Mouse (Mus musculus) neural tube, embryonic 15.5 days (tissue): ENCODE data around the gene 2900026A02Rik. TPM values are rescaled to one million over a fixed set of nuclear protein-coding genes. Genes with fewer than 3 reads are reported as not detected.

Experiments used
- ATAC-seq: fragments of 200-750 bp; cut with Nextera tagmentation; 2 replicates; pipeline ENCODE4 v1.8.0; 2017; ENCODE audit warnings: mild to moderate bottlenecking, moderate TSS enrichment, moderate library complexity; ENCODE audit not compliant: low FRiP score
- H3K27ac ChIP-seq: fragments of 300-500 bp; sonication (generic); replicated peaks from 2 replicates; pipeline ENCODE4 v1.5.1; 2015; ENCODE audit warnings: mild to moderate bottlenecking, inconsistent platforms
- H3K27me3 ChIP-seq: fragments of 300-500 bp; sonication (generic); replicated peaks from 2 replicates; pipeline ENCODE4 v1.6.1; 2015; ENCODE audit warnings: inconsistent platforms
- H3K36me3 ChIP-seq: fragments of 300-500 bp; sonication (generic); 2 replicates; pipeline ENCODE4 v1.6.1; 2015; ENCODE audit warnings: inconsistent platforms
- H3K4me1 ChIP-seq: fragments of 300-500 bp; sonication (generic); 2 replicates; pipeline ENCODE4 v1.6.1; 2015; ENCODE audit warnings: inconsistent platforms
- H3K4me2 ChIP-seq: fragments of 300-500 bp; sonication (generic); 2 replicates; pipeline ENCODE4 v1.6.1; 2015; ENCODE audit warnings: inconsistent platforms, mild to moderate bottlenecking, moderate library complexity
- H3K4me3 ChIP-seq: fragments of 300-500 bp; sonication (generic); replicated peaks from 2 replicates; pipeline ENCODE4 v1.5.1; 2015; ENCODE audit warnings: mild to moderate bottlenecking, inconsistent platforms
- H3K9ac ChIP-seq: fragments of 300-500 bp; sonication (generic); replicated peaks from 2 replicates; pipeline ENCODE4 v1.6.1; 2015; ENCODE audit warnings: mild to moderate bottlenecking, inconsistent platforms
- H3K9me3 ChIP-seq: fragments of 300-500 bp; sonication (generic); replicated peaks from 2 replicates; pipeline ENCODE4 v1.6.1; 2016; ENCODE audit warnings: inconsistent platforms
- WGBS: fragments of 180-500 bp; shearing (Covaris S2); methylation state at CpG from one replicate; pipeline ENCODE4 v1.1.7; 2015; ENCODE audit warnings: mixed read lengths; 5-methylcytosine and 5-hydroxymethylcytosine counted together
- polyA plus RNA-seq: library from polyadenylated mRNA; unstranded; fragments of >200 nt; fragmentation: Nextera tagmentation; extraction: Ambion mirVana; gene quantifications from 2 replicates; pipeline ENCODE4 v1.2.1, GENCODE M21; 2015

2900026A02Rik gene
- polyA plus RNA-seq, 1 experiment from 2014 or later: 3.0 TPM

- ATAC-seq: no peak
- H3K9ac ChIP-seq: no peak overlapping the region
- no peaks in the 10 kb centered on the region for H3K36me3 ChIP-seq
- no peaks in the 10 kb centered on the region for H3K27me3 ChIP-seq
- H3K4me3 ChIP-seq: no peak overlapping the region
- 87% methylated on average over 2 of the region's 2 CpGs for WGBS
- H3K27ac ChIP-seq: no peak overlapping the region
- peaks cover 24% of the 10 kb centered on the region for H3K4me1 ChIP-seq
- H3K4me2 ChIP-seq: no peak overlapping the region
- H3K9me3 ChIP-seq: no peaks in the 10 kb centered on the region
These were observed 136.7 kb downstream of the 2900026A02Rik start for GRCm38 (mm10) chr5:113084309-113084708.

DNA sequence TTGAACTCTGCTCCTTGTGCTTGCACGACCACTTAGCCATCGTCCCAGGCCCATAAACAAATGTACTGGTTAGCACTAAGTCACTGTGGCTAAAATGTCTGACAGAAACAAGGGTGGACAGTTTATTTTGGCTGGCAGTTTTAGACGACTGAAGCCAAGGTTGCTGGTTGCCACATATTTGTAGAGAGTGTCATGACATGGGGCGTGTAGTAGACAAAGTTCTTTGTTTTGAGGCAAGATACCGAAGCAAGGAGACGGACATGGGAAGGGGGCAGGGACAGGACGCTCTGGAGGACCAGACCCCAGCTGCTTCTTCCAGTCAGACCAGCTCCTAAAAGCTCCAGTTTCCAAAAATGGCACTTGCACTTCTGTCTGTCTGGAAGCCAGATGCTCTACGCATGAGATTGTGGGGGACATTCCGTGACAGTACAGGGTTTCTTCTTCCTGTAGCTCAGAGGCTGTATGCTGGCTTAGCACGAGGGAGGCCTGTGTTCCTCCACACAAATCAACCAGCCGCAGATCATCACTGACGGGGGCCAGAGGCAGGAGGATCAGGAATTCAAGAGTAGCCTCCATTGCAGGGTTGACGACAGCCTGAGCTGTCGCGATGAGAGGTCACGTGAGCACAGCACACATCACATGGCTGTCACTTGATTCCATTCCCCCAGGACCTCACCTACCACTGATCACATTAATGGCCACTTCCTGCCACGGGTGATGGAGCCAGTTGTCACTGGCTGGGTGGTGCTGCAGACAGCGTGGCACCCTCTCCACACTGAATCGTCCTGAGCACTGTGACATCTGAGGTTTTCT lies 138.5 kb downstream of the 2900026A02Rik start:
- Histone ChIP-seq H3K4me3 (no peak overlapping the region), H3K4me1 (peaks cover 24% of the 10 kb centered on the region), H3K9me3 (no peaks in the 10 kb centered on the region), H3K27me3 (no peaks in the 10 kb centered on the region; the same call in 1 of the 2 replicates), H3K27ac (no peak overlapping the region), H3K9ac (no peak overlapping the region), H3K4me2 (no peak overlapping the region), H3K36me3 (no peaks in the 10 kb centered on the region)
- WGBS: 69% methylated on average over 19 of the region's 19 CpGs
- ATAC-seq: no peak

DNA sequence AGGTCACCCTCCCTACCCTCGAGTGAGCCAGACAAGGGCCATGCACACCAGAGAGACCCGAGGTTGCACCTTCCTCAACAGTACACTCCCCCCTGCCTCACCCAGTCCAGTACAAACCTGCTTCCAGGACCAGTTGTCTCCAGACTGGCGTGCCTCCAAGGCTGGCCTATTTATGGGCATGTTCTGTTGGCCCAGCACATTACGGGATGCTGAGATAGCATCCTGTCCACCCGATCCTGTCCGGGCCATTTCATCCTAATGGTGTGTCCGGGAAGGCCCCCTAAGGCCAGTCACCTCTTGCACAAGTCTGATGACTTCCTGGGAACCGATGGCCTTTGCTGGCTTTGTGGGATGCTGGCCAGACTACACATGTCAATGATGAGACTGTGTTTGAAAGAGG lies 139.6 kb downstream of the 2900026A02Rik start, which contains the start of gene Crybb3:
TSS of gene Crybb3 (minus strand) at position 146 of the 400 bp plus-strand sequence.
- Histone ChIP-seq H3K9ac (no peak within 1 kb of the TSS), H3K9me3 (no peaks in the 10 kb centered on the region), H3K4me1 (peaks cover 15% of the 10 kb centered on the region), H3K4me2 (no peak within 1 kb of the TSS), H3K4me3 (no peak within 1 kb of the TSS), H3K27me3 (no peaks in the 10 kb centered on the region; the same call in 1 of the 2 replicates), H3K27ac (no peak within 1 kb of the TSS), H3K36me3 (no peaks in the 10 kb centered on the region)
- ATAC-seq: no peak
- 72% methylated on average over 8 of the region's 8 CpGs for WGBS

DNA sequence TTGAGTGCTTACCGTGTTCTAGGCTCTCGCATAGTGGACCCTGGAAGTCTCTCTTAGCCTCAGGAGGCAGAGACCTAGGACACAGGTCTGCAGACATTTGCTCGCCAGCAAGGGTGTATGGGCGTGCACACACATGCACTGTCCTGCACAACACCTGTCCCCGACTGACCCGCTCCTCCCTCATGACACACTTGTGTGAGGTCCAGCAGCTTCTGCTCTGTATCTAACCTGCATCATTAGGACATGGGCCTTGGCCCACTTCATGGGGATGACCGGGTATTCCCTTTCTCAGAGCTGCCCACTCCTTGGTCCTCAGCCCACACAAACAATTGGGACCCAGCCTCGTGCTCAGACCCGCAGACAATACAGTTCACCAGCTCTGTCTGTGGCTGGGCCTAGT lies 140.0 kb downstream of the 2900026A02Rik start:
- no peaks in the 10 kb centered on the region for H3K36me3 ChIP-seq
- no peaks in the 10 kb centered on the region for H3K9me3 ChIP-seq
- H3K27ac ChIP-seq: no peak overlapping the region
- no peak overlapping the region for H3K4me2 ChIP-seq
- no peak overlapping the region for H3K9ac ChIP-seq
- whole genome bisulfite sequencing: 91% methylated on average over 9 of the region's 9 CpGs
- H3K4me3 ChIP-seq: no peak overlapping the region
- no peaks in the 10 kb centered on the region; the same call in 1 of the 2 replicates for H3K27me3 ChIP-seq
- ATAC-seq: no peak
- peaks cover 11% of the 10 kb centered on the region for H3K4me1 ChIP-seq

GRCm38 (mm10) chr5:113079783-113080182 lies 141.3 kb downstream of the 2900026A02Rik start:
- peaks cover 10% of the 10 kb centered on the region; the same call in 1 of the 2 replicates for H3K4me1 ChIP-seq
- no peak overlapping the region for H3K4me3 ChIP-seq
- H3K27me3 ChIP-seq: no peaks in the 10 kb centered on the region; the same call in 1 of the 2 replicates
- WGBS: 28% methylated on average over 21 of the region's 21 CpGs
- H3K9ac ChIP-seq: no peak overlapping the region
- no peak overlapping the region for H3K27ac ChIP-seq
- H3K4me2 ChIP-seq: peak overlapping the region; percentile 38
- no peaks in the 10 kb centered on the region for H3K36me3 ChIP-seq
- no peak for ATAC-seq
- H3K9me3 ChIP-seq: no peaks in the 10 kb centered on the region

- no peaks in the 10 kb centered on the region for H3K36me3 ChIP-seq
- no peak overlapping the region for H3K27ac ChIP-seq
- no peak overlapping the region for H3K4me2 ChIP-seq
- peaks cover 10% of the 10 kb centered on the region; the same call in 1 of the 2 replicates for H3K4me1 ChIP-seq
- H3K4me3 ChIP-seq: no peak overlapping the region
- no peak overlapping the region for H3K9ac ChIP-seq
- H3K9me3 ChIP-seq: no peaks in the 10 kb centered on the region
- 64% methylated on average over 5 of the region's 5 CpGs for WGBS
- H3K27me3 ChIP-seq: no peaks in the 10 kb centered on the region; the same call in 1 of the 2 replicates
- no peak for ATAC-seq
These were observed 142.3 kb downstream of the 2900026A02Rik start for GRCm38 (mm10) chr5:113078686-113079085.

GRCm38 (mm10) chr5:113070017-113070416 lies 151.0 kb downstream of the 2900026A02Rik start, which contains the start of gene Crybb2:
Gene Crybb2, minus strand, starts transcription at chr5:113070117.
- H3K36me3 ChIP-seq: no peaks in the 10 kb centered on the region
- no peaks in the 10 kb centered on the region for H3K9me3 ChIP-seq
- no peaks in the 10 kb centered on the region for H3K4me1 ChIP-seq
- H3K4me2 ChIP-seq: no peak within 1 kb of the TSS
- no peak within 1 kb of the TSS for H3K9ac ChIP-seq
- H3K27ac ChIP-seq: no peak within 1 kb of the TSS
- ATAC-seq: no peak
- H3K27me3 ChIP-seq: no peaks in the 10 kb centered on the region
- no peak within 1 kb of the TSS for H3K4me3 ChIP-seq

- Histone ChIP-seq H3K4me2 (no peak overlapping the region), H3K9ac (no peak overlapping the region), H3K27me3 (peaks cover 3% of the 10 kb centered on the region; the same call in 1 of the 2 replicates), H3K4me1 (peaks cover 20% of the 10 kb centered on the region), H3K36me3 (no peaks in the 10 kb centered on the region), H3K4me3 (no peak overlapping the region), H3K9me3 (no peaks in the 10 kb centered on the region), H3K27ac (no peak overlapping the region)
- peak; percentile 32; the same call in 1 of the 2 replicates for ATAC-seq
- WGBS: 4% methylated on average over 16 of the region's 16 CpGs
These were observed 166.7 kb downstream of the 2900026A02Rik start for GRCm38 (mm10) chr5:113054308-113054707.

GRCm38 (mm10) chr5:113050581-113051185 lies 170.4 kb downstream of the 2900026A02Rik start:
- H3K36me3 ChIP-seq: no peaks in the 10 kb centered on the region
- 0 out of 2 replicates have a peak, but pooled peaks cover 3% of the 10 kb centered on the region for H3K27me3 ChIP-seq
- WGBS: 53% methylated on average over 7 of the region's 7 CpGs
- ATAC-seq: no peak
- no peaks in the 10 kb centered on the region for H3K9me3 ChIP-seq
- H3K4me3 ChIP-seq: no peak overlapping the region
- peaks cover 17% of the 10 kb centered on the region for H3K4me1 ChIP-seq
- H3K27ac ChIP-seq: peak overlapping the region; percentile 65
- H3K9ac ChIP-seq: no peak overlapping the region
- no peak overlapping the region for H3K4me2 ChIP-seq

- no peak for ATAC-seq
- H3K27ac ChIP-seq: no peak overlapping the region
- no peak overlapping the region for H3K4me3 ChIP-seq
- peaks cover 12% of the 10 kb centered on the region for H3K4me1 ChIP-seq
- no peaks in the 10 kb centered on the region for H3K36me3 ChIP-seq
- H3K4me2 ChIP-seq: no peak overlapping the region
- H3K9ac ChIP-seq: no peak overlapping the region
- 0 out of 2 replicates have a peak, but pooled peaks cover 2% of the 10 kb centered on the region for H3K27me3 ChIP-seq
- no peaks in the 10 kb centered on the region for H3K9me3 ChIP-seq
These were observed 171.2 kb downstream of the 2900026A02Rik start for GRCm38 (mm10) chr5:113049876-113050275.

- no peaks in the 10 kb centered on the region for H3K36me3 ChIP-seq
- no peak overlapping the region for H3K9ac ChIP-seq
- no peak overlapping the region for H3K4me3 ChIP-seq
- no peaks in the 10 kb centered on the region for H3K27me3 ChIP-seq
- no peak overlapping the region for H3K27ac ChIP-seq
- H3K4me1 ChIP-seq: peaks cover 20% of the 10 kb centered on the region
- ATAC-seq: no peak
- H3K9me3 ChIP-seq: no peaks in the 10 kb centered on the region
- 86% methylated on average over 10 of the region's 10 CpGs for WGBS
- H3K4me2 ChIP-seq: no peak overlapping the region
These were observed 175.3 kb downstream of the 2900026A02Rik start for GRCm38 (mm10) chr5:113045511-113046273.
